Comparison of ENCODE assay signal across 8 mouse cellular contexts in genomic region chr6:100438511-100438991, GRCm38 (mm10).
DNase-seq lines count a peak whose midpoint lies in the region; ATAC-seq and TF ChIP-seq lines count a peak whose summit lies in the region.

No protein-coding gene starts in this region.

- no peak overlapping the region for H3K27ac ChIP-seq in intestine, embryonic 15.5 days
- H3K27ac ChIP-seq in limb, embryonic 14.5 days (replicated peaks; ENCODE audit: low read depth, low read length) = no peak overlapping the region
- H3K27ac ChIP-seq in midbrain, embryonic 16.5 days (ENCODE audit: low read length) = peak overlapping the region; percentile 43; the same call in 1 of the 2 replicates

- H3K4me1 ChIP-seq in intestine, embryonic 15.5 days (replicated peaks) = peaks cover 10% of the 10 kb centered on the region
- H3K4me1 ChIP-seq in limb, embryonic 14.5 days (ENCODE audit: control insufficient read depth, insufficient read depth, low read length) = peaks cover 11% of the 10 kb centered on the region
- H3K4me1 ChIP-seq in midbrain, embryonic 16.5 days (ENCODE audit: control insufficient read depth, insufficient read depth, low read length) = peaks cover 11% of the 10 kb centered on the region

- 3% methylated on average over 13 of the region's 13 CpGs for WGBS in intestine, embryonic 15.5 days
- WGBS in limb, embryonic 14.5 days = 1% methylated on average over 11 of the region's 13 CpGs
- WGBS in midbrain, embryonic 16.5 days = 0% methylated on average over 13 of the region's 13 CpGs

- no peak for TF ChIP-seq POLR2A in limb, embryonic 14.5 days (IDR thresholded peaks at IDR 0.05; ENCODE audit: borderline replicate concordance, extremely low read depth, insufficient read depth, insufficient read length)

- H3K4me2 ChIP-seq in intestine, embryonic 15.5 days (replicated peaks) = peak overlapping the region; percentile 53
- peak overlapping the region; percentile 51 for H3K4me2 ChIP-seq in limb, embryonic 14.5 days (replicated peaks; ENCODE audit: low read depth, low read length, severe bottlenecking)
- H3K4me2 ChIP-seq in midbrain, embryonic 16.5 days (ENCODE audit: low read length) = peak overlapping the region; percentile 61

- ATAC-seq in intestine, embryonic 15.5 days = peak; percentile 63
- peak; percentile 82 for ATAC-seq in limb, embryonic 14.5 days (ENCODE audit: low FRiP score, low read depth)
- ATAC-seq in midbrain, embryonic 16.5 days = peak; percentile 83

- 0 out of 2 replicates have a peak overlapping the region, but pooled peaks have one; percentile 0 for H3K9ac ChIP-seq in intestine, embryonic 15.5 days
- peak overlapping the region; percentile 22 for H3K9ac ChIP-seq in limb, embryonic 14.5 days (ENCODE audit: low read depth, low read length, severe bottlenecking)
- peak overlapping the region; percentile 39 for H3K9ac ChIP-seq in midbrain, embryonic 16.5 days (ENCODE audit: low read depth, low read length)

- no peaks in the 10 kb centered on the region for H3K36me3 ChIP-seq in intestine, embryonic 15.5 days
- H3K36me3 ChIP-seq in limb, embryonic 14.5 days (ENCODE audit: control insufficient read depth, insufficient read depth, low read length) = no peaks in the 10 kb centered on the region
- no peaks in the 10 kb centered on the region for H3K36me3 ChIP-seq in midbrain, embryonic 16.5 days (ENCODE audit: control insufficient read depth, insufficient read depth, low read length)

- H3K9me3 ChIP-seq in intestine, embryonic 15.5 days = no peaks in the 10 kb centered on the region
- H3K9me3 ChIP-seq in limb, embryonic 14.5 days (ENCODE audit: control insufficient read depth, low read length) = no peaks in the 10 kb centered on the region
- H3K9me3 ChIP-seq in midbrain, embryonic 16.5 days (replicated peaks; ENCODE audit: control insufficient read depth, low read length, poor library complexity, severe bottlenecking) = no peaks in the 10 kb centered on the region

- H3K4me3 ChIP-seq in intestine, embryonic 15.5 days (replicated peaks) = peak overlapping the region; percentile 2; the same call in 1 of the 2 replicates
- peak overlapping the region; percentile 22 for H3K4me3 ChIP-seq in limb, embryonic 14.5 days (replicated peaks; ENCODE audit: low read length)
- H3K4me3 ChIP-seq in midbrain, embryonic 16.5 days (ENCODE audit: low read depth, low read length) = peak overlapping the region; percentile 31

- peak; percentile 28 for DNase-seq in layer of hippocampus, adult 11-12 months (ENCODE audit: low spot score)
- DNase-seq in layer of hippocampus, adult 9-10 months (ENCODE audit: low spot score) = no peak
- peak; percentile 34 for DNase-seq in embryo, embryonic 9.5 days (ENCODE audit: extremely low spot score)
- DNase-seq in limb, embryonic 14.5 days (ENCODE audit: low spot score) = peak; percentile 29
- DNase-seq in telencephalon, adult 2 months (ENCODE audit: low read depth, low spot score) = peak; percentile 48
- no peak for DNase-seq in cerebellum, postnatal 4 days (ENCODE audit: low spot score in 2 of 2)

- H3K27me3 ChIP-seq in intestine, embryonic 15.5 days (replicated peaks) = 0 out of 2 replicates have a peak, but pooled peaks cover 4% of the 10 kb centered on the region
- no peaks in the 10 kb centered on the region for H3K27me3 ChIP-seq in limb, embryonic 14.5 days (ENCODE audit: control insufficient read depth, insufficient read depth, low read length)
- H3K27me3 ChIP-seq in midbrain, embryonic 16.5 days (ENCODE audit: control insufficient read depth, insufficient read depth, low read depth, low read length) = peaks cover 10% of the 10 kb centered on the region

Comparison
In these comparisons a context has a peak if more than half of its experiments do, and no peak if none do; other contexts are left out.
1. DNase-seq: peak in layer of hippocampus, adult 11-12 months (single experiment), embryo, embryonic 9.5 days (single experiment), limb, embryonic 14.5 days (single experiment) and telencephalon, adult 2 months (single experiment); none in layer of hippocampus, adult 9-10 months (single experiment) and cerebellum, postnatal 4 days (0 of 2).
2. Peak in every context shown above with its lines, with median percentiles within 50 percentile points of each other: ATAC-seq, H3K4me2 ChIP-seq, H3K4me3 ChIP-seq and H3K9ac ChIP-seq.